Mouse (Mus musculus) thymus, postnatal 0 days (tissue): ENCODE results near the gene Ndufa10. TPM values are rescaled to one million over a fixed set of nuclear protein-coding genes. Genes with fewer than 3 reads are reported as not detected.
"Not testable (repeated sequence)": the region's sequence is repeated elsewhere in the genome, so short reads cannot be mapped to it uniquely, and the experiment has no call there.

Experiments
- DNase-seq: peaks from one replicate; pipeline ENCODE4 v3.0.0-alpha.2; 2015; ENCODE audit warnings: low spot score
- polyA plus RNA-seq: library from polyadenylated mRNA; unstranded; fragments of >200 nt; fragmentation: Nextera tagmentation; extraction: Ambion mirVana; gene quantifications from 2 replicates; pipeline ENCODE4 v1.2.1, GENCODE M21; 2015

Ndufa10 gene
- 233 and 235 TPM in 2 replicates for polyA plus RNA-seq

DNA sequence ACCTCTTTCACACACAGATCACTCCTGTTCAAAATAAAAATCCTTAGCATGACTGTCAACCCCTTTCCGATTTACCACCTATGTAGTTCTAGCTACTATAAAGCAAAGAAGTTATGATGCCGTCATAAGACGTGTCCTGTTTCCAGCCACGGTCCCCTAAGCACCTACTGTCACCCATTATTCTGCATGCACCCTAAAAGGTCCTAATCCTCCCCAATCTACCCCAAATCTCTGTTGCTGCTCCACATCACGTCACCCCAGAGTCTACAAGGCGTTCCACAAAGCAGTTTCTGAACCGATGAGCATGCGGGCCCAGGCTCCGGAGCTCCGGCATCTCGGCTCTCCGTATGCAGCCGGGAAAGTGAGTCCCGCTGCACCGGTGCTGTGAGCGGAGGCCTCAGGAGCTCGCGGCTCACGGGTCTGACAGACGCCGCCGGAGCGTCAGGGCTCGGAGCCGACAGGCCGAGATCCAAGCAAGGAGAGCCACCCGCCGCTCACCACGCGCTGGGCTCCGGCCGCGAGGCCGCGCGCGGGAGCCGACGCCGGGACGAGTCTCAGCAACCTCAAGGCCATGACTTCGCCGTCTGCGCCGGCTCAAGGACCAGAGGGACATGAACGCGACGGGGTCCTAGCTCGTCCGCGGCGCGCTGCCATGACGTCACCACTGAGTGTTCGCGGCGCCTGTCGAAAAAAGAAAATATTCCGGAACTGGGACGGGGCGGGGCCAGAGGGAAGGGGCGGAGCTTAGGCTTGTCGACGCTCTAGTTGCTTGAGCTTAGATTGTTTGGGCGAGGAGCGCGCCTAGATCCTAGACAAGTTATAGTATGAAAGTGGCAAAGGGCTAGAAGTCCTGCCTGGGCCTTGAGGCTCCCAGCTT lies at the start of gene Ndufa10:
TSS of gene Ndufa10 (minus strand) at position 696 of the 877 bp plus-strand sequence.
- DNase-seq = peak; percentile 96

DNA sequence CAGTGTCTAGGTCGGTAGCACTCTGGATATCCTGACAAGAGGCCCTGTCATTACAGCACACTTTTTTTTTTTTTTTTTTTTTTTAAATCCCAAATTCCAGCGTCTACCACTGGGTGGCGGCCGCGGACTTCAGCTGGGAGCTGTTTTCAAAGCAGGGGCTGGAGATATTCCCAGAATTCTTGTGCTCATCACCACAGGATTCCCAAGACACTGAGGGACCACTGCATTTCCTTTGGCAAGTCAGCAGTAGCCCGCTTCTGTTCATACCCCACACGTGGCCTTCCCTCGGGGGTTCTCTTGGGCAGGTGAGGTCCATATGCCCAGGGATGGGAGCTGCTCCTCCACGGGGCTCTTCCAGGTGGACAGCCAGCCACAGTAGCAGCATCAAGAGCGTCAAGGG lies 47.7 kb upstream of the Ndufa10 start:
- peak; percentile 2 for DNase-seq

DNA sequence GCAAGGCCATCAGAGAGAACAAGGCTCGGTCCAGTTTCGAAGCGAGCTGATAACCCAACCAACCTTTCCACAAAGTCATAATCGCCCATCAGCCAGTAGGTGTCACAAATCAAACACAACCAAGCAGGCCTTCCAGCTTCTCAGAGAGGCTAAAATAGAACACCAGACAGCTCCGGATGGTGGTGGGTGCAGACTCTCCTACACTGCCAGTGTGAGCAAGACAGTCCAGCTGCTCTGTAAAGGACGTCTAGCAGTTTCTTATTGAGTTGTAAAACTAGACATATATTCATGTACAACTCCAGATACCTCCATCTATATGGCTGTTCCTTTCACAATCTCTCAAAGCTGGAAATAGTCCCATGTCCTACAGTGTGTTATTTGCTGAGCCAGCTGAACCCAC lies 45.4 kb upstream of the Ndufa10 start:
- no peak for DNase-seq

DNA sequence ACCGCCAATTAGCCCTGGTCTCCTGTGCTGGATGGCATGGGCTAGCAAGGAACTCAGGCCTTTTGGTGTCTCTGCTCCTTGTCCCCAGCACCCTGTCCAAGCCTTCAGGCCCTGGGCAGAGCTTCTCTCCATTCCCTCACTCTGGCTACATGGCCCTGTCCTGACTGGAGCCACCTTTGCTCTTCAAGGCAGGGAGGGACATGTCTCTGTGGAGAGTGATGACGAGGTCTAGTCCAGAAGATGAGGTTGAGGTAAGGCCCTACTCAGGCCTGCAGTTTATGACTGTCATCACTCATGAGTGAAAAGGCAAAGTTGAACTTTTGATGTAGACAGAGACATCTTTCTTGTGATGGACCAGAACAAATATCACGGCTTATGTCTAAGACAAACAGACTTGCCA lies 44.9 kb upstream of the Ndufa10 start, which contains the start of gene Olfr1414:
TSS of gene Olfr1414 (minus strand) at position 101 of the 400 bp plus-strand sequence.
- no peak for DNase-seq

DNA sequence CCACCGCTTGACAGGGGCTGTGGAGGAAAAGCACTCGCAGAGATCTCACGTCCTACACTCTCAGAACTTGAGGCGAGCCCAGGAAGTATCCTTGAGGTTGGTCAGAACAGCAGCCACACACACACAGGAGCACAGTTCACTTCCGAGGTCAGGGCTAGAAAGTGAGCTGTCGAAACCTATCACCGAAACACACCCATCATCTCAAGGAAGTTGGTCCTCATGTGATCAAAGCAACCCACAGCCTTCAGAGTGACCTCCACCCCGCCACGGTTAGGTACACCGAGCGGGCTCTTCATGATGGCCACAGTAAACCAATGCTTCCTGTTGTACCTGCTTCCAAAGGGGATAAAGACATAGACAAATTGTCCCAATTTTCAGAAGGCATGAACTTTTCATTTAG lies 41.7 kb upstream of the Ndufa10 start:
- DNase-seq = no peak

DNA sequence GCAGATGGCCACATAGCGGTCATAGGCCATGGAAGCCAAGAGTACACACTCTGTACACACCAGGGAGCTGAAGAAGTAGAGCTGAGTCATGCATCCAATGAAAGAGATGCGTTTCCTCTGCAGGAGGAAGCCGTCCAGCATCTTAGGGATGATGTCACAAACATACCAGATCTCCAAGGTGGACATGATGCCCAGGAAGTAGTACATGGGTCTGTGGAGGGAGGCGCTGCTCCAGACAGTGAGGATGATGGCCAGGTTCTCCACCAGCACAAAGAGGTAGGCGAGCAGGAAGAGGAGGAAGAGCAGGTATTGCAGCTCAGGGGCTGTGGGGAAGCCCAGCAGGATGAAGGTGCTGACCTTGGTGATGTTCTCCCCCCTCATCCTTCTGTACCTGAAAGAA lies 38.0 kb upstream of the Ndufa10 start:
- DNase-seq = not testable (repeated sequence)

DNA sequence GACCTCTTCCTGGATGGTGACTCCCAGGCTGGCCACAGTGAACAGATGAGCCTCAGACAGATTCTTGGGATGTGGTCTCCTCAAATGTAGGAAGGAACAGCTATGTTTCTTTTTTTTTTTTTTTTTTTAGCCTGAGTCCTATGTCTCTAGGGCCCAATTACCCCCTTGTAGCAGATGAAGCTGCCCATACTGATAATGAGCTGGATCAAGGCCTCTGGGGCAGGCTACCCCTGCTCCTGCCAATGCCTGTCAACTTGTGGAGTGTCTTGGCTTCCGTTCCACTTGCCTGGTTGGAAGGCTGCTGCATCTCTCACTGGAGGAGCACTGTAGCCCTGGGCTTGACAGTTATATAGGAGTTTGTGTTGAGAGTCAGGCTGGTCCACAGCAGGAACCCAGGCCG lies 22.3 kb upstream of the Ndufa10 start, which contains the start of gene Olfr1415:
TSS of gene Olfr1415 (minus strand) at position 101 of the 400 bp plus-strand sequence.
- no peak for DNase-seq

DNA sequence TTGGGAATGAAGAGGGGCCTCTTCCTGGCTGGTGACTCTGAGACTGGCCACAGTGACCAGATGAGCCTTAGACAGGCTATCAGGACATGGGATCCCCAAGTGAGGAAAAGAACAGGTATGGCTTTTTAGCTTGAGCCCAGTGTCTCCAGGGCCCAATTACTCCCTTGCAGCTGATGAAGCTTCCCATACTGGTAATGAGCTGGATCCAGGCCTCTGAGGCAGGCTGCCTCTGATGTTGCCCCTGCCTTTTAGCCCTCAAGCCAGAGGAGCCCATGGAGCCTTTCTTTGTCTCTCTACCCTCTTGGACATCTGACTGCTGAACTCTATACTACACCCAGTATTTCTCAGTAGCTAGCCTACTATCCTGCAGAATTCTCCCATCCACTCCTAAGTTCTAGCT lies 11.4 kb upstream of the Ndufa10 start, which contains the start of gene Olfr1416:
TSS of gene Olfr1416 (minus strand) at position 101 of the 400 bp plus-strand sequence.
- DNase-seq = no peak

DNA sequence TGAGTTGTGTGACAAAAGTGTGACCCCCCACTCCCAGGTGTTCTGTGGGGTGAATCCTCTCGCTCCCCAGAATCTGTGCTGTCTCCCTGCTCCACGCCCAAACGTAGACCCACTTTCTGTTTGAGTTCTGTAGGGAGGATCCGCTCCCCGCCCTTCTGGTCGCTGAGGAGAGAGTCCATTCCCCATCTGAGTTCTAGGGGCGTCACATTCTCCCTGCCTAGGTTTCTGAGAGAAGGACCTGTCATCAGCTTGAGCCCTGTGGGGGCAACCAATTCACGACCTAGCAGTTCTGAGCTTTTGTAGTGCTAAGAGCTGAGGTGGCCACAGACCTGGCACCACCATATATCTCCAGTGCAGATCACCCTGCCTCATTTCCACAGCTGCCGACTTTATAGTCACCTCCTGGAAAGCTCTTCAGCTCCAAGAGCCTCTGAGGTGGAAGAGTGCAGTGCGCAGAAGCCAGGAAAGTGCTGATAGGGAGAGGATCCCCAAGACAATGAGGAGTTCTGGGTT lies 462 bp upstream of the Ndufa10 start:
- DNase-seq = no peak

DNA sequence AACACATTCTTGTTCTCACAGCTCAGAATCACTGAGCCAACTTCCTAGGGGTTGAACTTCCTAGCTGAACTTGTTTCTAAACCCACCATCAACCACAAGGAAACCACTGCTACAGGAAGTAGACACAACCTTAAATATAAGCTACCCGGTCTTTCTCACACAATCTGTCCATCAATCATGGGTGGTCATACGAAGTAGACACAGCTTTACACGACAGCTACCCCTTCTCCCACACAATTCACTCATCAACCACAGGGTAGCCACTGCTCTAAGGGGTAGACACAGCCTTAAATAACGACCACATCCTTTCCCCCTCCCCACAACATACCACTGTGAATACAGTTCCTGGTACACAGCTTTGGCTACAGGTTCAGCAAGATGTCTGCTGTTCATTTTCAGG lies 4.8 kb downstream of the Ndufa10 start:
- DNase-seq = peak; percentile 29

DNA sequence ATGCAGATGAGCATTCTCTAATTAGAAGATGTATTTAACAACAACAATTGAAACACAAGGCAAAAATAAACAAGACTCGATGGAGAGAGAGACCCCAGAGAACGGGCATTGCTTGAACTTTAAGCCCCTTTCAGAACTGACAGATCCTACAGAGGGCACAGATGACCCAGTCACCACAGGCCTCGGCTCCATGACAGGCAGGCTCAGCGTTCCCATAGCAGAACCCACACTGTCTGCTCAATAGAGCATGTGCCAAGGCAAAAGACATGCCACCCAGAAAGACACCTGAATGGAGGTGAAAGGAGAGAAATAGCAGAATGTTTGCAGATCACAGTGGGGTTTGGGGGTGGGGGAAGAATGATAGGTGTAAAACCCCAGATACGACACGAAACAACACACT lies 15.2 kb downstream of the Ndufa10 start:
- no peak for DNase-seq

DNA sequence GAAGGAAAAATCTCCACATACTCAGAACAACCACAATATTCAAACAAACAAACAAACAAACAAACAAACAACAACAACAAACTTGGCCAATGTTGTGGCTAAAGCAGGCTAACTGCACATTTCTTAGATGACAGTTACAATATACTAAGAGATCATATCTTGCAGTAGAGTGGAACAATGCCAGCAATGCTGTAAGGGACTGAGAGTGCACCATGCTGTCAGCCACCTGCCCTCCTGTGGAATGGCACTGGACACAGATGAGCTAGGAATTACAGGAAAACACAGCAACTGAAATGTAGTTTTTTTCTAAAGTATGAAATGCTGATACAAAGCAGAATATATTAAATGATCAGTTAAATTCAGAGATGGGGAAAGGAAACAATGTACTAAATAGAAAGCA lies 15.9 kb downstream of the Ndufa10 start:
- no peak for DNase-seq

DNA sequence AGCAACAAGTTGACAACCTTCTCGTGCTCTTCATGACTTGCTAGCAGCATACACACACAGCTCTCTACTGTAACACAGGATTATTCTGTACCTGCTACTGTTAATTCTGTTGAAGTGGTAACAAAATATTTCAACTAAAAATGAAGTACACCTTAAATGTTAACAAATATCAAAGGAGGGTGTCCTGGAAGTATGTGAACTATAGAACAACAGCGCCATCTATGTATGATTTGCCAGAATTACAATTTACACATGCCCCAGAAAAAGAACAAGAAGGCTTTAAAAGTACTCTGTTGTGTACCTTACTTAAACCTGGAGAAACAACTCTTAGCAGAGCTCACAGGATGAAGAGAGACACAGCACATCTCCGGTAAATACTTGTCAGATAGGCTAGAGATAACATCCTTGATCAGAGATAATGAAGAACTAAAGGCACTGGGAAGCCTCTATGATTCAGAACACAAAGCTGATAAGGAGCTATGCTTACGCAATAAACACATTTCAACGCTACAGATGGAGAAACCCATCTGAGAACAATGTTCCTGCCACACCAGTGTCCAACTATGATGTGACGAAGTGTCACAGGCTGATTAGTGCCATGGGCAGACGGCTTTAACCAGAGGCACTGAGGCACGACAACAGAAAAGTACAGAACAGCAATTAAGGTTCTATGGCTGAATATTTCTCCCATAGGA lies 19.8 kb downstream of the Ndufa10 start:
- peak; percentile 59 for DNase-seq

DNA sequence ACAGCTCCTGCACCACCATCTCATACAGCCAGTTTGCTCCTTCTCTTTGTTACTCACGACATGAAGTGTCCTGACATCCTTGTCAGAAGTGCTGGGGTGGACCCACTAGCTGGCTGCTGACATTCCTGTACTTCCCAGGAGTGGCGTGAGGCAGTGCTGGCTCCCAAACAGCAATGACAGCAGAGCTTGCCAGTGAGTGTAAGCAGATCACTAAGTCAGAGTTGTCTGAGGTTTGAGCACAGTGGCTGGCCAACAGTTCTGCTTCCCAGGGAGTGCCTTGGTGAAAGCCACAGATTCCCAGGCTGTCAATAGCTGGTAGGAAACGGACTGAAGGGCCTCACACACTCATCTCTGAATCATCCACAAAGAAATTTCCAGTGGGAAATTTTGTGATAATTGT lies 25.4 kb downstream of the Ndufa10 start:
- DNase-seq = no peak

DNA sequence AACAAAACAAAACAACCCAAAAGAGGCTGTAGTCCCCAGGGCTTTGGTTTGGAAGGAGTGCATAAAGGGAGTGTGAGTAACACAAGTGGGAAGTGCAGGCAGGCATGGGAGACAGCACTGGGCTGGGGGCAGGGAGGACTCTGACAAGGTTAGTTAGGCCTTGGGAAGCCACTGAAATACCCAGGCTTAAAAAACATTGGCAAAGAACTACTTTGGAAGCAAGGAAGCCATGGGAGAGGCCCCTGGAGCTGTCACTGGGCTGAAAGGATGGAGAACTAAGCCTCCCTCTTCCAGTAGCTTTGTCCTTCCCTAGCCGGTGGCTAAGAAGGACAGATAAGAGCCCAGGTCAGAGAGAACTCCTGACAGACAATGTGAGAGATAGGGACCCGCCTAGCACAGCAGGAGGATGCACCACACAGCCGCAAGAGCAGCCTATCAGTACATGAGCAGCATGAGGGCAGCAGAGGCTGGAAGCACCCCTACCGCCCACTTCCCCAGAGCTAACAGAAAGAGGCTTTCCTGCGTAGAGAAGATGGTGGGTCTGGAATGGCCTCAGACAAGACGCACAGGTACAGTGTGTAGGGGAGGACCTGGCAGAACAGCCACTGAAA lies 32.1 kb downstream of the Ndufa10 start:
- DNase-seq = no peak

DNA sequence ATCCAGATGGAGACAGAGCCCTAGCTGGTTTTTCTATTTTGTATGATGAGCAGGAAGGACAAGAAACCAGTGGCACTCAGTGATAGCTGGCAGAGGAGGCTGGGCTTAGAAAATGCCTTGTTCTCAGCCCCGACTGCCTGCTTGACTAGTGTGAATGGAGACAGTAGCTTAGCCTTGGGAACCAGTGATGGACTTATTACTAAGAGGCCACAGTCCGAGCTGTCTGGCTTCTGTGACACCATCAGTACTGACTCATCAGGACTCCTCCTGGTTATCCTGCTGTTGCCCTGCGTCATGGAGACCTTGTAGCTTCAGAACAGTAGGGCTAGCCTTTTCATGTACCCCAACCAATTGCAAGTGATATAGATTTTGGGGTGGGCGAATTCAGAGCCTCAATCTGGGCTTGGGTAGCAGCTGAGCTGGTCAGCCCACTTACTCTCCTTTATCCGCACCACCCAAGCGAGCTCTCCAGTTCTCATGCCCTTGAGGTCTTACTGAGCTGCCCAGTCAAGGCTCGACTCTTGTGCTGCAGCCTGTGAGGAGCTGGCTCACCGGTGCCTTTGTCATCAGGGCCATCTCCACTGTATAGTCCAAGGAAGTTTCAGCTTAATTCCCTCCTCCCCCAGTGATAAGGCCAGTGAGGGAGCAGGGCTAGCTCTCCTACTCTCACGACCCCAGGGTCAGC lies 33.5 kb downstream of the Ndufa10 start:
- DNase-seq = no peak

DNA sequence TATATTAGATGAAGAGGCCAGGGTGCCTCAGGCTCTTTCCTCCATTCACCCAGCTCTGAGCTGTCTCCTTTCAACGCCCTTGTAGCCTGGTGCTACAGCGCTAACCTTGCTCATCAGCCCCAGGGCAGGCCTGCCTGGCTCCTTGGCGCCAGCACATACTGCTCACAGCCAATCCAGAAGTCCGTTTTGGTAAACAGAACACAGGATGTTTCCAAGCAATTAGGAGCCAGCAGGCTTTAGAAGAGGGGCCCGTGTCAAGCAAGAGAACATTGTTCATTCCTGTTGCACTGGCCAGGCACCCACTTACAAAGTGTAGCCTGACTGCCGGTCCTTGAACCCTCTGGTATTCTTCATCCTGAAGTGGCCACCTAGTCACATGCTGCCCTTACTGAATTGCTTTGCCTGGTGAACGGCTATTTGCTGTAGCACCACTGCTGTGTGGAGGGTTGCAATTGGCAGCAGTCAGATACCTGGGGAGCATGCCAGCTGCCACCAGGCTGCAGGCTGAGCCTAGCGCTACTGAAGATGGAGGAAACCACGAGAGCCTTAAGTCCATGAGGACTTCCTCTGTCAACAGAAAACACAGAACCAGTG lies 35.9 kb downstream of the Ndufa10 start:
- no peak for DNase-seq

DNA sequence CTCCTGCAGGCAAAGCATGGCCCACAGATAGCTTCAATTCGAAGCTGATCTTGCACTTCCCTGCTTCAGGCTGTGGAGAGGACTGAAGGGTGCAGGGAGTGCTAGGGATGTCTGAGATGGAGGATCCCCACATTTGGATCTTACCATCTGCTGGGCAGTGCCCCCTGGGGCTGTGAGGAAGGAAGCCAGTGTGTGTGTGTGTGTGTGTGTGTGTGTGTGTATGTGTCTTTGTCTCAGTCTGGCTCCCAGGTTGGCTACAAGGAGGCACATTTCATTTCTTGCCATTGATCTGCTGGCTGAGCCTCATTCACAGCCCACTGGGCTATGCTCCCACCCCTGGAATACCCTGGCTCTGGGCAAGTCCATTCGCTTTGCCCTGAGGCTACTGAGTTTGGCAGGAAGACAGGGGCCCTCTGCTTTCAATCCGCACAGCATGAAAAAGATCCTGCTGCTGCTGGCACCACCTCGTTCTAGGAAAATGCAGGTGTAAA lies 36.8 kb downstream of the Ndufa10 start:
- DNase-seq = no peak

DNA sequence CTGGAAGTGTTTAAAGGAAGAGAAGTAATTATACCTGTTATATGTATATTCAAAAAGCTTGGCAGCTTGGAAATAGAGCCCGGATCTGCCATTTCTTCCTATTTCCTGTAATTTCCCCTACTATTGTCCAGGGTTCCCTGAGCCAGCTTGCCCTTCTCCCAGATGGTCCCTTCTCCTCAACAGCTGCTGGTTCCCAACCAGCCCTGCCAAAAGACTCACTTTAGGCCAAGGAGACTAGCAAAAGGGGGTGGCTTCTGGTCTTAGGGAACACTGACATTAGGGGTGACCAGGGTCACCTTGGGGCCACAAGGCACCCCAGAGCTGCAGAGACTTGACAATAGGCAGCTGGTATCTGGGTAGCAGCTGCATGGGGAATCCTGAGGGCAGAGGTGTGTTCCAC lies 38.7 kb downstream of the Ndufa10 start:
- DNase-seq = no peak

DNA sequence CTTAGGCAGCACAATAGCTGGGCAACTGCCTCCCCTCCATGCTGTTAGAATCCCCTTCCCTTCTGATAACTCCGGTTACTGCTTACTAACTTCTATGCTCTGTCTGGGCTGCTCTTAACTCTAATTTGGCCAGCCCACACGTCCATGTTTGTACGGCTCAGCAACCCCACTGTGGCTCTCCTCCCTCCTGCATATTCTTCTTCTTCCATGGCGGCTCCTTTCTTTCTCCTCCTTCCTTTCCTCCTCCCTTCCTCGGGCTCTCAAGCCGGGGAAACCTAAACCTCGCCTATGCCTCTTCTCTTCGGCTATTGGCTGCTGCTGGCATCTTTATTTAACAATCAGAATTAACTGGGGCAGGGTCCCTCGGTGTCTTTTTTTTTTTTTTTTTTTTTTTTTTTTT lies 40.9 kb downstream of the Ndufa10 start:
- no peak for DNase-seq
